11 mouse cellular contexts compared by ENCODE assay signal in the genomic region with DNA sequence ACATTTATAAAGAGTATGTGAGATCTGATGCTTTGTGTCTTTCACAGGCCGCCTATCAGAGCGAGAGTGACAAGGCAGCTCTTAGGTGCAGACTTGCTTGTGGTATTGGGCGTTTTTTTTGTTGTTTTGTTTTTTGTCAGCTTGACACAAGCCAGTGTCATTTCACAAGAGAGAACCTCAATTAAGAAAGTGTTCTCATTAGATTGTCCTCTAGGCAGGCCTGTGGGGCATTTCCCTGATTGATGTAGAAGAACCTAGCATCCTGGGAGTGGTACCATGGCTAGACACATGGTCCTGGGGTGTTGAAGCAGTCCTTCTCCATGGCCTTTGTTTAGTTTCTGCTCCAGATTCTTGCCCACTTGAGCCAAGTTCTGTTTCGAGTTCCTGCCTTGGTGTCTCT.
"Had no signal": no experiment of that assay in that cellular context is flagged by ENCODE, and none has a peak within 500 bp of the region (broad histone marks: within the 10 kb centered on the region; RNA-seq: fewer than 3 reads in every experiment).

No protein-coding gene starts in this region.

- H3K27ac ChIP-seq: limb, embryonic 13.5 days; liver, embryonic 14.5 days; midbrain, embryonic 12.5 days; stomach, postnatal 0 days had no signal

- H3K4me1 ChIP-seq: midbrain, embryonic 12.5 days had no signal

- H3K9ac ChIP-seq: limb, embryonic 13.5 days; liver, embryonic 14.5 days; midbrain, embryonic 12.5 days had no signal

- ATAC-seq: midbrain, embryonic 16.5 days had no signal

- H3K4me3 ChIP-seq: limb, embryonic 13.5 days; midbrain, embryonic 12.5 days had no signal

- H3K9me3 ChIP-seq: limb, embryonic 13.5 days; midbrain, embryonic 12.5 days had no signal

- H3K4me2 ChIP-seq: limb, embryonic 13.5 days; midbrain, embryonic 12.5 days had no signal

- H3K27me3 ChIP-seq: limb, embryonic 13.5 days; midbrain, embryonic 12.5 days had no signal

- DNase-seq: kidney, postnatal 36 days; layer of hippocampus, adult 9-11 months; layer of hippocampus, postnatal 36 days; left cerebral cortex, postnatal 4 days; lung, adult 18-20 months; right cerebral cortex, postnatal 14 days had no signal
